Mouse (Mus musculus) intestine, embryonic 15.5 days (tissue): ENCODE measurements around the gene Tti1. TPM values are rescaled to one million over a fixed set of nuclear protein-coding genes. Genes with fewer than 3 reads are reported as not detected.

ENCODE experiments used
- ATAC-seq: fragments of 200-750 bp; cut with Nextera tagmentation; 2 replicates; pipeline ENCODE4 v1.8.0; 2017; ENCODE audit warnings: moderate TSS enrichment, moderate library complexity
- H3K27ac ChIP-seq: fragments of 300-500 bp; sonication (generic); 2 replicates; pipeline ENCODE4 v1.5.1; 2015; ENCODE audit warnings: mild to moderate bottlenecking, inconsistent platforms
- H3K27me3 ChIP-seq: fragments of 300-500 bp; sonication (generic); replicated peaks from 2 replicates; pipeline ENCODE4 v1.6.1; 2015; ENCODE audit warnings: inconsistent platforms
- H3K36me3 ChIP-seq: fragments of 300-500 bp; sonication (generic); 2 replicates; pipeline ENCODE4 v1.6.1; 2015; ENCODE audit warnings: inconsistent platforms
- H3K4me1 ChIP-seq: fragments of 300-500 bp; sonication (generic); replicated peaks from 2 replicates; pipeline ENCODE4 v1.6.1; 2015; ENCODE audit warnings: inconsistent platforms
- H3K4me2 ChIP-seq: fragments of 300-500 bp; sonication (generic); replicated peaks from 2 replicates; pipeline ENCODE4 v1.6.1; 2015; ENCODE audit warnings: mild to moderate bottlenecking, inconsistent platforms
- H3K4me3 ChIP-seq: fragments of 300-500 bp; sonication (generic); replicated peaks from 2 replicates; pipeline ENCODE4 v1.5.1; 2015; ENCODE audit warnings: inconsistent platforms
- H3K9ac ChIP-seq: fragments of 300-500 bp; sonication (generic); 2 replicates; pipeline ENCODE4 v1.6.1; 2015; ENCODE audit warnings: inconsistent platforms
- H3K9me3 ChIP-seq: fragments of 300-500 bp; sonication (generic); 2 replicates; pipeline ENCODE4 v1.6.1; 2016; ENCODE audit warnings: inconsistent platforms
- WGBS: fragments of 180-500 bp; shearing (Covaris S2); methylation state at CpG from one replicate; pipeline ENCODE4 v1.1.7; 2015; 5-methylcytosine and 5-hydroxymethylcytosine counted together
- polyA plus RNA-seq: library from polyadenylated mRNA; unstranded; fragments of >200 nt; fragmentation: Nextera tagmentation; extraction: Ambion mirVana; gene quantifications from 2 replicates; pipeline ENCODE4 v1.2.1, GENCODE M21; 2015

The Tti1 gene
- 20.8 and 21.3 TPM in 2 replicates for polyA plus RNA-seq

- Histone ChIP-seq H3K27ac (peak within 1 kb of the TSS; percentile 96), H3K9ac (peak within 1 kb of the TSS; percentile 90), H3K9me3 (no peaks in the 10 kb centered on the region), H3K36me3 (no peaks in the 10 kb centered on the region), H3K4me2 (peak within 1 kb of the TSS; percentile 66), H3K4me3 (peak within 1 kb of the TSS; percentile 90), H3K4me1 (peaks cover 20% of the 10 kb centered on the region), H3K27me3 (no peaks in the 10 kb centered on the region)
- ATAC-seq: peak; percentile 98
- under 1% methylated on average over 52 of the region's 52 CpGs for WGBS
These were observed at the start of gene Tti1, which contains the start of gene Rprd1b for GRCm38 (mm10) chr2:158028354-158028863. Gene Tti1, minus strand, starts transcription at chr2:158028433. Gene Rprd1b, plus strand, starts transcription at chr2:158028497.

- Histone ChIP-seq H3K4me3 (no peak overlapping the region), H3K9ac (no peak overlapping the region), H3K4me2 (no peak overlapping the region), H3K4me1 (peaks cover 24% of the 10 kb centered on the region), H3K27ac (no peak overlapping the region), H3K27me3 (no peaks in the 10 kb centered on the region), H3K9me3 (no peaks in the 10 kb centered on the region), H3K36me3 (peaks cover 29% of the 10 kb centered on the region)
- 41% methylated on average over 2 of the region's 2 CpGs for WGBS
- no peak for ATAC-seq
These were observed 49.7 kb upstream of the Tti1 start for GRCm38 (mm10) chr2:158077981-158078380.

- no peak overlapping the region for H3K4me2 ChIP-seq
- H3K4me3 ChIP-seq: no peak overlapping the region
- no peaks in the 10 kb centered on the region for H3K9me3 ChIP-seq
- H3K9ac ChIP-seq: no peak overlapping the region
- H3K27ac ChIP-seq: no peak overlapping the region
- H3K36me3 ChIP-seq: peaks cover 33% of the 10 kb centered on the region
- no peak for ATAC-seq
- peaks cover 36% of the 10 kb centered on the region for H3K4me1 ChIP-seq
- no peaks in the 10 kb centered on the region for H3K27me3 ChIP-seq
- 79% methylated on average over 6 of the region's 6 CpGs for WGBS
These were observed 48.5 kb upstream of the Tti1 start for GRCm38 (mm10) chr2:158076690-158077089.

GRCm38 (mm10) chr2:158074835-158075234 lies 46.6 kb upstream of the Tti1 start:
- no peak overlapping the region for H3K4me2 ChIP-seq
- H3K36me3 ChIP-seq: peaks cover 33% of the 10 kb centered on the region
- H3K9me3 ChIP-seq: no peaks in the 10 kb centered on the region
- H3K4me1 ChIP-seq: peaks cover 31% of the 10 kb centered on the region
- no peak overlapping the region for H3K27ac ChIP-seq
- H3K27me3 ChIP-seq: no peaks in the 10 kb centered on the region
- H3K9ac ChIP-seq: no peak overlapping the region
- H3K4me3 ChIP-seq: no peak overlapping the region
- WGBS: 92% methylated on average over 5 of the region's 5 CpGs
- ATAC-seq: no peak

- WGBS: 76% methylated on average over 5 of the region's 5 CpGs
- Histone ChIP-seq H3K9me3 (no peaks in the 10 kb centered on the region), H3K9ac (no peak overlapping the region), H3K4me3 (no peak overlapping the region), H3K4me2 (no peak overlapping the region), H3K36me3 (peaks cover 23% of the 10 kb centered on the region), H3K27me3 (no peaks in the 10 kb centered on the region), H3K27ac (peak overlapping the region; percentile 33), H3K4me1 (peaks cover 19% of the 10 kb centered on the region)
- no peak for ATAC-seq
These were observed 43.4 kb upstream of the Tti1 start for GRCm38 (mm10) chr2:158071633-158071995.

GRCm38 (mm10) chr2:158070885-158071632 lies 42.8 kb upstream of the Tti1 start:
- Histone ChIP-seq H3K27me3 (no peaks in the 10 kb centered on the region), H3K27ac (peak overlapping the region; percentile 33), H3K9me3 (no peaks in the 10 kb centered on the region), H3K4me3 (no peak overlapping the region), H3K36me3 (peaks cover 19% of the 10 kb centered on the region; the same call in 1 of the 2 replicates), H3K9ac (no peak overlapping the region), H3K4me1 (peaks cover 19% of the 10 kb centered on the region), H3K4me2 (no peak overlapping the region)
- 47% methylated on average over 3 of the region's 3 CpGs for WGBS
- ATAC-seq: peak; percentile 84

GRCm38 (mm10) chr2:158068444-158068971 lies 40.3 kb upstream of the Tti1 start:
- Histone ChIP-seq H3K27ac (no peak overlapping the region), H3K36me3 (peaks cover 4% of the 10 kb centered on the region; the same call in 1 of the 2 replicates), H3K4me1 (peaks cover 19% of the 10 kb centered on the region), H3K27me3 (no peaks in the 10 kb centered on the region), H3K9me3 (no peaks in the 10 kb centered on the region), H3K9ac (no peak overlapping the region), H3K4me3 (no peak overlapping the region), H3K4me2 (no peak overlapping the region)
- ATAC-seq: no peak

GRCm38 (mm10) chr2:158067260-158067824 lies 39.1 kb upstream of the Tti1 start:
- Histone ChIP-seq H3K4me3 (no peak overlapping the region), H3K27me3 (no peaks in the 10 kb centered on the region), H3K4me1 (peaks cover 11% of the 10 kb centered on the region; the same call in 1 of the 2 replicates), H3K27ac (no peak overlapping the region), H3K9me3 (no peaks in the 10 kb centered on the region), H3K9ac (no peak overlapping the region), H3K36me3 (no peaks in the 10 kb centered on the region; the same call in 1 of the 2 replicates), H3K4me2 (no peak overlapping the region)
- 94% methylated on average over 5 of the region's 5 CpGs for WGBS
- ATAC-seq: no peak

GRCm38 (mm10) chr2:158066456-158066855 lies 38.2 kb upstream of the Tti1 start:
- no peaks in the 10 kb centered on the region for H3K27me3 ChIP-seq
- no peak for ATAC-seq
- no peaks in the 10 kb centered on the region for H3K36me3 ChIP-seq
- no peak overlapping the region for H3K9ac ChIP-seq
- peaks cover 3% of the 10 kb centered on the region; the same call in 1 of the 2 replicates for H3K4me1 ChIP-seq
- H3K9me3 ChIP-seq: no peaks in the 10 kb centered on the region
- H3K4me2 ChIP-seq: no peak overlapping the region
- no peak overlapping the region for H3K27ac ChIP-seq
- H3K4me3 ChIP-seq: no peak overlapping the region

GRCm38 (mm10) chr2:158065064-158065463 lies 36.8 kb upstream of the Tti1 start:
- Histone ChIP-seq H3K4me3 (no peak overlapping the region), H3K9ac (no peak overlapping the region), H3K4me1 (no peaks in the 10 kb centered on the region), H3K4me2 (no peak overlapping the region), H3K27ac (no peak overlapping the region), H3K27me3 (no peaks in the 10 kb centered on the region), H3K9me3 (no peaks in the 10 kb centered on the region), H3K36me3 (0 out of 2 replicates have a peak, but pooled peaks cover under 1% of the 10 kb centered on the region)
- ATAC-seq: peak; percentile 47; the same call in 1 of the 2 replicates
- 70% methylated on average over 5 of the region's 5 CpGs for WGBS

- H3K27ac ChIP-seq: no peak overlapping the region
- H3K4me3 ChIP-seq: no peak overlapping the region
- H3K36me3 ChIP-seq: peaks cover 5% of the 10 kb centered on the region
- H3K9ac ChIP-seq: no peak overlapping the region
- no peak overlapping the region for H3K4me2 ChIP-seq
- ATAC-seq: peak; percentile 36; the same call in 1 of the 2 replicates
- H3K27me3 ChIP-seq: no peaks in the 10 kb centered on the region
- 30% methylated on average over 3 of the region's 3 CpGs for WGBS
- H3K9me3 ChIP-seq: no peaks in the 10 kb centered on the region
- no peaks in the 10 kb centered on the region for H3K4me1 ChIP-seq
These were observed 36.4 kb upstream of the Tti1 start for GRCm38 (mm10) chr2:158064571-158065048.

GRCm38 (mm10) chr2:158063036-158063435 lies 34.8 kb upstream of the Tti1 start:
- no peak overlapping the region for H3K4me3 ChIP-seq
- H3K9me3 ChIP-seq: no peaks in the 10 kb centered on the region
- H3K4me2 ChIP-seq: no peak overlapping the region
- WGBS: 89% methylated on average over 3 of the region's 3 CpGs
- ATAC-seq: no peak
- no peak overlapping the region for H3K27ac ChIP-seq
- H3K36me3 ChIP-seq: peaks cover 8% of the 10 kb centered on the region
- H3K9ac ChIP-seq: no peak overlapping the region
- no peaks in the 10 kb centered on the region for H3K4me1 ChIP-seq
- H3K27me3 ChIP-seq: no peaks in the 10 kb centered on the region
